Mouse (Mus musculus) midbrain, postnatal 0 days (tissue): ENCODE measurements at regions not wholly inside any gene's neighbourhood (a gene's known extent, or its start where the extent isn't known, plus 50 kb on each side); places are given as distances from the start of the nearest gene placed in this dataset.

Experiments
- ATAC-seq: fragments of 200-750 bp; cut with Nextera tagmentation; 2 replicates; pipeline ENCODE4 v1.8.0; 2017; ENCODE audit warnings: moderate number of reproducible peaks, mild to moderate bottlenecking, moderate TSS enrichment, moderate library complexity; ENCODE audit not compliant: low FRiP score
- DNase-seq: peaks from one replicate; pipeline ENCODE4 v3.0.0-alpha.2; 2015; ENCODE audit warnings: low spot score
- H3K27ac ChIP-seq: fragments of 300-500 bp; sonication (generic); 2 replicates; pipeline ENCODE4 v1.5.1; 2014; ENCODE audit warnings: low read depth, mild to moderate bottlenecking, low read length, mixed read lengths
- H3K27me3 ChIP-seq: fragments of 300-500 bp; sonication (generic); 2 replicates; pipeline ENCODE4 v1.6.1; 2014; ENCODE audit warnings: low read length, control low read depth, mixed read lengths; ENCODE audit not compliant: insufficient read depth
- H3K36me3 ChIP-seq: fragments of 300-500 bp; sonication (generic); 2 replicates; pipeline ENCODE4 v1.6.1; 2014; ENCODE audit warnings: low read length, control low read depth, mixed read lengths; ENCODE audit not compliant: insufficient read depth
- H3K4me1 ChIP-seq: fragments of 300-500 bp; sonication (generic); 2 replicates; pipeline ENCODE4 v1.6.1; 2014; ENCODE audit warnings: mild to moderate bottlenecking, control low read depth, antibody characterized with exemption, low read length, mixed read lengths; ENCODE audit not compliant: insufficient read depth
- H3K4me2 ChIP-seq: fragments of 300-500 bp; sonication (generic); 2 replicates; pipeline ENCODE4 v1.6.1; 2014; ENCODE audit warnings: low read depth, mild to moderate bottlenecking, low read length, mixed read lengths; ENCODE audit not compliant: poor library complexity, severe bottlenecking
- H3K4me3 ChIP-seq: fragments of 300-500 bp; sonication (generic); 2 replicates; pipeline ENCODE4 v1.5.1; 2014; ENCODE audit warnings: low read depth, mild to moderate bottlenecking, low read length, moderate library complexity
- H3K9ac ChIP-seq: fragments of 300-500 bp; sonication (generic); replicated peaks from 2 replicates; pipeline ENCODE4 v1.6.1; 2014; ENCODE audit warnings: mild to moderate bottlenecking, low read length, moderate library complexity, mixed read lengths; ENCODE audit not compliant: poor library complexity, severe bottlenecking
- H3K9me3 ChIP-seq: fragments of 300-500 bp; sonication (generic); 2 replicates; pipeline ENCODE4 v1.6.1; 2016; ENCODE audit warnings: low read length, control low read depth
- CTCF ChIP-seq: IDR thresholded peaks from 2 replicates; pipeline ENCODE4 v1.5.1; 2016; ENCODE audit warnings: antibody characterized with exemption, mild to moderate bottlenecking
- WGBS: fragments of 180-500 bp; shearing (Covaris S2); extraction: QIAGEN DNeasy Blood & Tissue Kit; methylation state at CpG from one replicate; pipeline ENCODE4 v1.1.7; 2014; 5-methylcytosine and 5-hydroxymethylcytosine counted together

DNA sequence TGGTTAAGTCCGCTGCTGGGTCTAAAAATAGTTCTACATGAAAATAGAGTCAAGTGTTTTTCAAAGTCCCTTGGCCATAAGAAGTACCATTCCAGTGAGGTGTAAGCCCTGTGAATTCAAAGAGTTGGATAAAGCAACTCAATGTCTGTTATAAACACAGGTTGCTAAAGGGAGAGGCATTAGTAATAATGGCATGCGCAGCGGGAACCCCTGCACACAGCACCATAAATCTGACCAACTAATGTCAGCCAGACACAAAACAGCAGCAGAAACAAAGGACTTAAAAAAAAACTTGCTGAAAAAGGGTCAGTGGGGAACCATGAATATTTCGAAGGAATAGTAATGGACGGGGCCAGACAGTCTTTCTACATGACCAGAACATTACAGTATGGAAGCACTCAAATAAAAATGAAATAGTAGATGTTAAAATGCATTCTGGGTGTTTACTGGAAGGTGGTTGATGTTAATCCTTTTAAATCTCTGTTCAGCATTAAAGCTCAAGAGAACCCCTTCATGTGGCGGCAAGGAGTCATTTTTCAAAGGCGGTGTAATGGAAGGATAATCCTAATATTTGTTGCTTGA, 52.7 kb upstream of the Csl start:
- ATAC-seq (no peak), DNase-seq (no peak)
- H3K27me3 ChIP-seq, result no peaks in the 10 kb centered on the region
- 86% methylated on average over 7 of the region's 7 CpGs for WGBS
- H3K9me3 ChIP-seq, result no peaks in the 10 kb centered on the region
- no peak overlapping the region for H3K27ac ChIP-seq
- H3K4me1 ChIP-seq, result no peaks in the 10 kb centered on the region
- no peaks in the 10 kb centered on the region for H3K36me3 ChIP-seq
- no peak for TF ChIP-seq CTCF
- no peak overlapping the region for H3K4me2 ChIP-seq
- no peak overlapping the region for H3K4me3 ChIP-seq
- no peak overlapping the region for H3K9ac ChIP-seq

DNA sequence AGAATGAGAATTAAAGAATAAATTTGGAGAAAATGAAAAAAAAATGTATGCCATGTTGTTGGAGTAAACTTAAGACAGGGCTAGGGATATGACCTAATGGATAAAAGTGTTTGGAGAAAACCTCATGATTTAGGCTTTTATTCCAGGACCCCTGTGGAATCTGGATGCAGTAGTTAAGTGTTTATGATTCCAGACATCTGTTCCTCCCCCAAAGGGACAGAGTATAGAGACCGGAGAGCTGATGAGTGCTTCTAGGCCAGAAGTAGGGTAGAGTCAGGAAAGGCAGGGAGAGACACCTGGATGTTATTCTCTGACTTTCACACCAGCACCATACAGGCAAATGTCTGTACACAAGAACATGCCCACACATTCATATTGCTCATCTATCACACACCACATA, 52.0 kb upstream of the Csl start:
- DNase-seq, result no peak
- WGBS, result 87% methylated on average over 1 of the region's 1 CpGs
- no peaks in the 10 kb centered on the region for H3K9me3 ChIP-seq

More for the DNA sequence above, 52.0 kb upstream of the Csl start:
- H3K4me3 ChIP-seq, result no peak overlapping the region
- TF ChIP-seq CTCF, result no peak
- no peak overlapping the region for H3K27ac ChIP-seq
- ATAC-seq, result no peak
- H3K9ac ChIP-seq, result no peak overlapping the region
- H3K4me1 ChIP-seq, result no peaks in the 10 kb centered on the region
- H3K36me3 ChIP-seq, result no peaks in the 10 kb centered on the region
- no peak overlapping the region for H3K4me2 ChIP-seq
- no peaks in the 10 kb centered on the region for H3K27me3 ChIP-seq
